Mouse (Mus musculus) midbrain, embryonic 16.5 days (tissue): ENCODE measurements around the gene Taf4. TPM values are rescaled to one million over a fixed set of nuclear protein-coding genes. Genes with fewer than 3 reads are reported as not detected.
A peak's percentile ranks its signal among the peaks of the same experiment; 100 is the strongest.

Experiments
- ATAC-seq: fragments of 200-750 bp; cut with Nextera tagmentation; 2 replicates; pipeline ENCODE4 v1.8.0; 2017; ENCODE audit warnings: moderate TSS enrichment
- H3K27ac ChIP-seq: fragments of 300-500 bp; sonication (generic); 2 replicates; pipeline ENCODE4 v1.5.1; 2014; ENCODE audit warnings: mild to moderate bottlenecking, low read length, mixed read lengths
- H3K27me3 ChIP-seq: fragments of 300-500 bp; sonication (generic); 2 replicates; pipeline ENCODE4 v1.6.1; 2014; ENCODE audit warnings: low read depth, low read length, mixed read lengths; ENCODE audit not compliant: control insufficient read depth, insufficient read depth
- H3K36me3 ChIP-seq: fragments of 300-500 bp; sonication (generic); 2 replicates; pipeline ENCODE4 v1.6.1; 2014; ENCODE audit warnings: mild to moderate bottlenecking, low read length, moderate library complexity, mixed read lengths; ENCODE audit not compliant: control insufficient read depth, insufficient read depth
- H3K4me1 ChIP-seq: fragments of 300-500 bp; sonication (generic); 2 replicates; pipeline ENCODE4 v1.6.1; 2014; ENCODE audit warnings: mild to moderate bottlenecking, low read length, mixed read lengths; ENCODE audit not compliant: control insufficient read depth, insufficient read depth
- H3K4me2 ChIP-seq: fragments of 300-500 bp; sonication (generic); 2 replicates; pipeline ENCODE4 v1.6.1; 2014; ENCODE audit warnings: mild to moderate bottlenecking, low read length, mixed read lengths
- H3K4me3 ChIP-seq: fragments of 300-500 bp; sonication (generic); 2 replicates; pipeline ENCODE4 v1.5.1; 2014; ENCODE audit warnings: low read depth, mild to moderate bottlenecking, low read length, moderate library complexity, mixed read lengths
- H3K9ac ChIP-seq: fragments of 300-500 bp; sonication (generic); 2 replicates; pipeline ENCODE4 v1.6.1; 2014; ENCODE audit warnings: low read depth, low read length, mixed read lengths
- H3K9me3 ChIP-seq: fragments of 300-500 bp; sonication (generic); replicated peaks from 2 replicates; pipeline ENCODE4 v1.6.1; 2014; ENCODE audit warnings: mild to moderate bottlenecking, low read length, mixed read lengths; ENCODE audit not compliant: control insufficient read depth, poor library complexity, severe bottlenecking
- WGBS: fragments of 180-500 bp; shearing (Covaris S2); extraction: QIAGEN DNeasy Blood & Tissue Kit; methylation state at CpG from one replicate; pipeline ENCODE4 v1.1.7; 2014; 5-methylcytosine and 5-hydroxymethylcytosine counted together
- polyA plus RNA-seq: library from polyadenylated mRNA; unstranded; fragments of >200 nt; fragmentation: Nextera tagmentation; extraction: Ambion mirVana; gene quantifications from 2 replicates; pipeline ENCODE4 v1.2.1, GENCODE M21; 2015

Gene Taf4
- polyA plus RNA-seq, 1 experiment from 2014 or later = 3.1 TPM

GRCm38 (mm10) chr2:179989098-179989497 lies 12.7 kb upstream of the Taf4 start:
- no peaks in the 10 kb centered on the region for H3K27me3 ChIP-seq
- H3K4me3 ChIP-seq = no peak overlapping the region
- no peak overlapping the region for H3K27ac ChIP-seq
- no peak overlapping the region for H3K4me2 ChIP-seq
- no peaks in the 10 kb centered on the region for H3K4me1 ChIP-seq
- no peak for ATAC-seq
- WGBS = 75% methylated on average over 1 of the region's 1 CpGs
- no peaks in the 10 kb centered on the region for H3K36me3 ChIP-seq
- no peak overlapping the region for H3K9ac ChIP-seq
- H3K9me3 ChIP-seq = no peaks in the 10 kb centered on the region

GRCm38 (mm10) chr2:179986437-179987022 lies 10.1 kb upstream of the Taf4 start:
- WGBS = 78% methylated on average over 10 of the region's 10 CpGs
- Histone ChIP-seq H3K4me1 (no peaks in the 10 kb centered on the region), H3K4me2 (no peak overlapping the region), H3K9ac (no peak overlapping the region), H3K27me3 (no peaks in the 10 kb centered on the region), H3K9me3 (no peaks in the 10 kb centered on the region), H3K27ac (no peak overlapping the region), H3K4me3 (no peak overlapping the region), H3K36me3 (no peaks in the 10 kb centered on the region)
- ATAC-seq = no peak

GRCm38 (mm10) chr2:179985695-179986094 lies 9.2 kb upstream of the Taf4 start:
- no peak overlapping the region for H3K4me2 ChIP-seq
- no peak overlapping the region for H3K9ac ChIP-seq
- H3K27ac ChIP-seq = no peak overlapping the region
- H3K9me3 ChIP-seq = no peaks in the 10 kb centered on the region
- ATAC-seq = no peak
- H3K36me3 ChIP-seq = no peaks in the 10 kb centered on the region
- H3K4me3 ChIP-seq = no peak overlapping the region
- no peaks in the 10 kb centered on the region for H3K27me3 ChIP-seq
- H3K4me1 ChIP-seq = no peaks in the 10 kb centered on the region
- 56% methylated on average over 1 of the region's 1 CpGs for WGBS

- Histone ChIP-seq H3K9ac (no peak overlapping the region), H3K27ac (no peak overlapping the region), H3K36me3 (no peaks in the 10 kb centered on the region), H3K4me2 (no peak overlapping the region), H3K27me3 (no peaks in the 10 kb centered on the region), H3K4me1 (no peaks in the 10 kb centered on the region), H3K4me3 (no peak overlapping the region), H3K9me3 (no peaks in the 10 kb centered on the region)
- 41% methylated on average over 7 of the region's 7 CpGs for WGBS
- no peak for ATAC-seq
Observed at GRCm38 (mm10) chr2:179984830-179985229, 8.4 kb upstream of the Taf4 start.

GRCm38 (mm10) chr2:179982715-179983114 lies 6.3 kb upstream of the Taf4 start:
- WGBS = 75% methylated on average over 3 of the region's 3 CpGs
- ATAC-seq = no peak
- no peaks in the 10 kb centered on the region for H3K36me3 ChIP-seq
- no peaks in the 10 kb centered on the region for H3K27me3 ChIP-seq
- no peak overlapping the region for H3K9ac ChIP-seq
- H3K27ac ChIP-seq = no peak overlapping the region
- peaks cover 5% of the 10 kb centered on the region for H3K4me1 ChIP-seq
- H3K4me2 ChIP-seq = no peak overlapping the region
- no peaks in the 10 kb centered on the region for H3K9me3 ChIP-seq
- no peak overlapping the region for H3K4me3 ChIP-seq

GRCm38 (mm10) chr2:179980616-179981015 lies 4.2 kb upstream of the Taf4 start:
- no peak overlapping the region for H3K9ac ChIP-seq
- peaks cover 8% of the 10 kb centered on the region for H3K4me1 ChIP-seq
- ATAC-seq = no peak
- no peaks in the 10 kb centered on the region for H3K27me3 ChIP-seq
- no peak overlapping the region for H3K27ac ChIP-seq
- H3K4me2 ChIP-seq = no peak overlapping the region
- H3K36me3 ChIP-seq = no peaks in the 10 kb centered on the region
- 60% methylated on average over 4 of the region's 4 CpGs for WGBS
- H3K4me3 ChIP-seq = no peak overlapping the region
- H3K9me3 ChIP-seq = no peaks in the 10 kb centered on the region

- Histone ChIP-seq H3K4me3 (no peak overlapping the region), H3K9ac (no peak overlapping the region), H3K27ac (no peak overlapping the region), H3K4me2 (no peak overlapping the region), H3K36me3 (no peaks in the 10 kb centered on the region), H3K4me1 (peaks cover 12% of the 10 kb centered on the region), H3K9me3 (no peaks in the 10 kb centered on the region), H3K27me3 (no peaks in the 10 kb centered on the region)
- no peak for ATAC-seq
- 79% methylated on average over 8 of the region's 8 CpGs for WGBS
Observed at GRCm38 (mm10) chr2:179979836-179980235, 3.4 kb upstream of the Taf4 start.

GRCm38 (mm10) chr2:179978250-179978649 lies 1.8 kb upstream of the Taf4 start:
- H3K27ac ChIP-seq = no peak overlapping the region
- no peaks in the 10 kb centered on the region for H3K9me3 ChIP-seq
- no peak overlapping the region for H3K4me3 ChIP-seq
- no peak for ATAC-seq
- H3K9ac ChIP-seq = no peak overlapping the region
- no peaks in the 10 kb centered on the region for H3K36me3 ChIP-seq
- 78% methylated on average over 3 of the region's 3 CpGs for WGBS
- 0 out of 2 replicates have a peak overlapping the region, but pooled peaks have one; percentile 78 for H3K4me2 ChIP-seq
- peaks cover 26% of the 10 kb centered on the region for H3K4me1 ChIP-seq
- H3K27me3 ChIP-seq = no peaks in the 10 kb centered on the region

GRCm38 (mm10) chr2:179977344-179978025 lies 1.0 kb upstream of the Taf4 start:
- Histone ChIP-seq H3K9ac (peak overlapping the region; percentile 98), H3K36me3 (no peaks in the 10 kb centered on the region), H3K4me2 (peak overlapping the region; percentile 78), H3K4me3 (peak overlapping the region; percentile 83), H3K27me3 (no peaks in the 10 kb centered on the region), H3K27ac (peak overlapping the region; percentile 96), H3K4me1 (peaks cover 33% of the 10 kb centered on the region), H3K9me3 (no peaks in the 10 kb centered on the region)
- ATAC-seq = no peak
- WGBS = 8% methylated on average over 10 of the region's 10 CpGs
